Mouse (Mus musculus) embryonic facial prominence, embryonic 15.5 days (tissue): Measurements from ENCODE around the gene Fkbp11. TPM values are rescaled to one million over a fixed set of nuclear protein-coding genes. Genes with fewer than 3 reads are reported as not detected.
A peak's percentile ranks its signal among the peaks of the same experiment; 100 is the strongest.

Experiments
- ATAC-seq: fragments of 200-750 bp; cut with Nextera tagmentation; 2 replicates; pipeline ENCODE4 v1.8.0; 2017; ENCODE audit warnings: low read depth, moderate TSS enrichment; ENCODE audit not compliant: insufficient number of reproducible peaks, low FRiP score, low TSS enrichment
- H3K27ac ChIP-seq: fragments of 300-500 bp; sonication (generic); replicated peaks from 2 replicates; pipeline ENCODE4 v1.5.1; 2015; ENCODE audit warnings: mild to moderate bottlenecking, inconsistent platforms
- H3K27me3 ChIP-seq: fragments of 300-500 bp; sonication (generic); 2 replicates; pipeline ENCODE4 v1.6.1; 2015; ENCODE audit warnings: inconsistent platforms
- H3K36me3 ChIP-seq: fragments of 300-500 bp; sonication (generic); 2 replicates; pipeline ENCODE4 v1.6.1; 2015; ENCODE audit warnings: mild to moderate bottlenecking, inconsistent platforms
- H3K4me1 ChIP-seq: fragments of 300-500 bp; sonication (generic); 2 replicates; pipeline ENCODE4 v1.6.1; 2015; ENCODE audit warnings: inconsistent platforms
- H3K4me2 ChIP-seq: fragments of 300-500 bp; sonication (generic); replicated peaks from 2 replicates; pipeline ENCODE4 v1.6.1; 2015; ENCODE audit warnings: mild to moderate bottlenecking, inconsistent platforms
- H3K4me3 ChIP-seq: fragments of 300-500 bp; sonication (generic); replicated peaks from 2 replicates; pipeline ENCODE4 v1.5.1; 2015; ENCODE audit warnings: mild to moderate bottlenecking, inconsistent platforms
- H3K9ac ChIP-seq: fragments of 300-500 bp; sonication (generic); 2 replicates; pipeline ENCODE4 v1.6.1; 2015; ENCODE audit warnings: inconsistent platforms
- H3K9me3 ChIP-seq: fragments of 300-500 bp; sonication (generic); replicated peaks from 2 replicates; pipeline ENCODE4 v1.6.1; 2016; ENCODE audit warnings: inconsistent platforms
- WGBS: fragments of 180-500 bp; shearing (Covaris S2); methylation state at CpG from one replicate; pipeline ENCODE4 v1.1.7; 2015; 5-methylcytosine and 5-hydroxymethylcytosine counted together
- polyA plus RNA-seq: library from polyadenylated mRNA; unstranded; fragments of >200 nt; fragmentation: Nextera tagmentation; extraction: Ambion mirVana; gene quantifications from 2 replicates; pipeline ENCODE4 v1.2.1, GENCODE M21; 2015

Fkbp11 gene
- polyA plus RNA-seq, 1 experiment from 2014 or later = 82.8 TPM

GRCm38 (mm10) chr15:98737881-98738280 lies 9.9 kb upstream of the Fkbp11 start:
- no peaks in the 10 kb centered on the region; the same call in 1 of the 2 replicates for H3K4me1 ChIP-seq
- H3K36me3 ChIP-seq = peaks cover 66% of the 10 kb centered on the region
- no peak overlapping the region for H3K27ac ChIP-seq
- no peak for ATAC-seq
- no peaks in the 10 kb centered on the region for H3K27me3 ChIP-seq
- no peak overlapping the region for H3K4me3 ChIP-seq
- H3K9ac ChIP-seq = no peak overlapping the region
- H3K9me3 ChIP-seq = no peaks in the 10 kb centered on the region
- H3K4me2 ChIP-seq = no peak overlapping the region

GRCm38 (mm10) chr15:98736521-98736920 lies 8.5 kb upstream of the Fkbp11 start:
- peaks cover 60% of the 10 kb centered on the region for H3K36me3 ChIP-seq
- 87% methylated on average over 10 of the region's 10 CpGs for WGBS
- H3K9ac ChIP-seq = no peak overlapping the region
- no peak overlapping the region for H3K4me3 ChIP-seq
- H3K4me2 ChIP-seq = no peak overlapping the region
- no peaks in the 10 kb centered on the region for H3K27me3 ChIP-seq
- H3K9me3 ChIP-seq = no peaks in the 10 kb centered on the region
- H3K4me1 ChIP-seq = no peaks in the 10 kb centered on the region
- ATAC-seq = no peak
- no peak overlapping the region for H3K27ac ChIP-seq

GRCm38 (mm10) chr15:98733976-98734566 lies 6.1 kb upstream of the Fkbp11 start:
- Histone ChIP-seq H3K4me2 (no peak overlapping the region), H3K27me3 (no peaks in the 10 kb centered on the region), H3K27ac (0 out of 2 replicates have a peak overlapping the region, but pooled peaks have one; percentile 13), H3K4me3 (no peak overlapping the region), H3K9me3 (no peaks in the 10 kb centered on the region), H3K36me3 (peaks cover 35% of the 10 kb centered on the region), H3K9ac (no peak overlapping the region), H3K4me1 (no peaks in the 10 kb centered on the region)
- ATAC-seq = no peak
- 71% methylated on average over 5 of the region's 5 CpGs for WGBS

- Histone ChIP-seq H3K4me3 (no peak overlapping the region), H3K4me1 (peaks cover 2% of the 10 kb centered on the region; the same call in 1 of the 2 replicates), H3K9me3 (no peaks in the 10 kb centered on the region), H3K36me3 (peaks cover 28% of the 10 kb centered on the region), H3K9ac (no peak overlapping the region), H3K27me3 (no peaks in the 10 kb centered on the region), H3K4me2 (no peak overlapping the region), H3K27ac (no peak overlapping the region)
- 73% methylated on average over 6 of the region's 6 CpGs for WGBS
- no peak for ATAC-seq
Measured at GRCm38 (mm10) chr15:98733370-98733769, 5.4 kb upstream of the Fkbp11 start.

GRCm38 (mm10) chr15:98732006-98732531 lies 4.1 kb upstream of the Fkbp11 start:
- Histone ChIP-seq H3K36me3 (peaks cover 18% of the 10 kb centered on the region), H3K9ac (no peak overlapping the region), H3K4me2 (no peak overlapping the region), H3K9me3 (no peaks in the 10 kb centered on the region), H3K4me3 (no peak overlapping the region), H3K27me3 (no peaks in the 10 kb centered on the region), H3K27ac (no peak overlapping the region), H3K4me1 (peaks cover 12% of the 10 kb centered on the region)
- ATAC-seq = no peak
- 63% methylated on average over 8 of the region's 8 CpGs for WGBS

- Histone ChIP-seq H3K4me2 (no peak overlapping the region), H3K36me3 (peaks cover 5% of the 10 kb centered on the region; the same call in 1 of the 2 replicates), H3K9ac (no peak overlapping the region), H3K4me1 (peaks cover 21% of the 10 kb centered on the region), H3K9me3 (no peaks in the 10 kb centered on the region), H3K27me3 (no peaks in the 10 kb centered on the region), H3K27ac (no peak overlapping the region), H3K4me3 (no peak overlapping the region)
- no peak for ATAC-seq
- 80% methylated on average over 6 of the region's 6 CpGs for WGBS
Measured at GRCm38 (mm10) chr15:98730790-98731189, 2.8 kb upstream of the Fkbp11 start.

GRCm38 (mm10) chr15:98729791-98730545 lies 2.0 kb upstream of the Fkbp11 start:
- Histone ChIP-seq H3K4me3 (no peak overlapping the region), H3K27me3 (no peaks in the 10 kb centered on the region), H3K9ac (no peak overlapping the region), H3K9me3 (no peaks in the 10 kb centered on the region), H3K4me1 (peaks cover 22% of the 10 kb centered on the region), H3K4me2 (no peak overlapping the region), H3K27ac (no peak overlapping the region), H3K36me3 (no peaks in the 10 kb centered on the region)
- no peak for ATAC-seq
- 70% methylated on average over 7 of the region's 7 CpGs for WGBS

GRCm38 (mm10) chr15:98728366-98728765 lies 368 bp upstream of the Fkbp11 start:
- no peaks in the 10 kb centered on the region for H3K36me3 ChIP-seq
- peaks cover 30% of the 10 kb centered on the region for H3K4me1 ChIP-seq
- ATAC-seq = no peak
- 36% methylated on average over 9 of the region's 9 CpGs for WGBS
- H3K27me3 ChIP-seq = no peaks in the 10 kb centered on the region
- H3K9me3 ChIP-seq = no peaks in the 10 kb centered on the region
- no peak overlapping the region for H3K27ac ChIP-seq
- no peak overlapping the region for H3K9ac ChIP-seq
- peak overlapping the region; percentile 66 for H3K4me3 ChIP-seq
- H3K4me2 ChIP-seq = peak overlapping the region; percentile 94

- WGBS = 27% methylated on average over 7 of the region's 7 CpGs
- ATAC-seq = no peak
- Histone ChIP-seq H3K27me3 (no peaks in the 10 kb centered on the region), H3K27ac (no peak overlapping the region), H3K36me3 (no peaks in the 10 kb centered on the region), H3K4me1 (peaks cover 37% of the 10 kb centered on the region), H3K9me3 (no peaks in the 10 kb centered on the region), H3K4me3 (peak overlapping the region; percentile 66), H3K4me2 (peak overlapping the region; percentile 94), H3K9ac (no peak overlapping the region)
Measured at GRCm38 (mm10) chr15:98726746-98727145, 1.3 kb downstream of the Fkbp11 start.

- no peaks in the 10 kb centered on the region for H3K9me3 ChIP-seq
- 75% methylated on average over 4 of the region's 4 CpGs for whole genome bisulfite sequencing
- peaks cover 37% of the 10 kb centered on the region for H3K4me1 ChIP-seq
- no peaks in the 10 kb centered on the region for H3K27me3 ChIP-seq
- no peak overlapping the region for H3K27ac ChIP-seq
- H3K9ac ChIP-seq = no peak overlapping the region
- no peaks in the 10 kb centered on the region for H3K36me3 ChIP-seq
- ATAC-seq = no peak
- peak overlapping the region; percentile 94; the same call in 1 of the 2 replicates for H3K4me2 ChIP-seq
- no peak overlapping the region for H3K4me3 ChIP-seq
Measured at GRCm38 (mm10) chr15:98726079-98726478, 1.9 kb downstream of the Fkbp11 start.

- Histone ChIP-seq H3K4me1 (peaks cover 37% of the 10 kb centered on the region), H3K9me3 (no peaks in the 10 kb centered on the region), H3K36me3 (no peaks in the 10 kb centered on the region), H3K27ac (no peak overlapping the region), H3K9ac (no peak overlapping the region), H3K4me2 (peak overlapping the region; percentile 8; the same call in 1 of the 2 replicates), H3K27me3 (no peaks in the 10 kb centered on the region), H3K4me3 (no peak overlapping the region)
- no peak for ATAC-seq
- 29% methylated on average over 19 of the region's 19 CpGs for WGBS
Measured at GRCm38 (mm10) chr15:98724441-98724840, 3.6 kb downstream of the Fkbp11 start.
